Mouse (Mus musculus) adrenal gland (tissue): Measurements from ENCODE around the gene Pgm1.

Source experiments
- intact Hi-C: fragments of 180-260 bp; cut with DNase I; formaldehyde crosslinking; loops from one replicate; pipeline ENCODE4 v1.15.1; 2025

Pgm1 gene

GRCm38 (mm10) chr4:99953904-99954303 is 24.7 kb downstream of the Pgm1 start:
- intact Hi-C loops: no loop called here

- intact Hi-C loops: no loop called here
Observed at GRCm38 (mm10) chr4:99955396-99955795, 26.2 kb downstream of the Pgm1 start.

GRCm38 (mm10) chr4:99957186-99957585 is 28.0 kb downstream of the Pgm1 start:
- intact Hi-C loops: no loop called here

GRCm38 (mm10) chr4:99958084-99958815 is 29.0 kb downstream of the Pgm1 start:
- intact Hi-C loops: no loop called here

- intact Hi-C loops: no loop called here
Observed at GRCm38 (mm10) chr4:99959308-99959707, 30.1 kb downstream of the Pgm1 start.

GRCm38 (mm10) chr4:99966555-99966954 is 37.3 kb downstream of the Pgm1 start:
- intact Hi-C loops: no loop called here

GRCm38 (mm10) chr4:99969328-99969727 is 40.1 kb downstream of the Pgm1 start:
- intact Hi-C loops: no loop called here

GRCm38 (mm10) chr4:99970097-99970496 is 40.9 kb downstream of the Pgm1 start:
- intact Hi-C loops: no loop called here

GRCm38 (mm10) chr4:99972886-99973285 is 43.7 kb downstream of the Pgm1 start:
- intact Hi-C loops: no loop called here

GRCm38 (mm10) chr4:99973931-99974330 is 44.7 kb downstream of the Pgm1 start:
- intact Hi-C loops: no loop called here

- intact Hi-C loops: no loop called here
Observed at GRCm38 (mm10) chr4:99974375-99974774, 45.2 kb downstream of the Pgm1 start.

- intact Hi-C loops: no loop called here
Observed at GRCm38 (mm10) chr4:99979326-99979725, 50.1 kb downstream of the Pgm1 start.

- intact Hi-C loops: no loop called here
Observed at GRCm38 (mm10) chr4:99981216-99981615, 52.0 kb downstream of the Pgm1 start.

GRCm38 (mm10) chr4:99983652-99984368 is 54.6 kb downstream of the Pgm1 start:
- intact Hi-C loops: no loop called here

GRCm38 (mm10) chr4:99984369-99984752 is 55.1 kb downstream of the Pgm1 start:
- intact Hi-C loops: no loop called here

- intact Hi-C loops: no loop called here
Observed at GRCm38 (mm10) chr4:99985086-99985485, 55.9 kb downstream of the Pgm1 start.

GRCm38 (mm10) chr4:99985631-99986030 is 56.4 kb downstream of the Pgm1 start:
- intact Hi-C loops: no loop called here

- intact Hi-C loops: no loop called here
Observed at GRCm38 (mm10) chr4:99986609-99987008, 57.4 kb downstream of the Pgm1 start.

GRCm38 (mm10) chr4:99988771-99989170 is 59.6 kb downstream of the Pgm1 start:
- intact Hi-C loops: no loop called here

GRCm38 (mm10) chr4:100000971-100001370 is 71.8 kb downstream of the Pgm1 start:
- intact Hi-C loops: no loop called here

GRCm38 (mm10) chr4:100001806-100002205 is 72.6 kb downstream of the Pgm1 start:
- intact Hi-C loops: no loop called here

- intact Hi-C loops: loop anchor here (2.0 kb wide), 1 partner anchor 529 kb away; no protein-coding TSS in a partner anchor
Observed at GRCm38 (mm10) chr4:100007721-100008120, 78.5 kb downstream of the Pgm1 start.
